Mouse (Mus musculus): ENCODE measurements around the gene Gm10644. TPM values are rescaled to one million over a fixed set of nuclear protein-coding genes. Genes with fewer than 3 reads are reported as not detected.

The Gm10644 gene
- total RNA-seq, 4 experiments from 2014 or later: 0.26 to 0.76 (median 0.34) TPM

- no peak for DNase-seq (ENCODE audit: low spot score in 2 of 2)
Observed at GRCm38 (mm10) chr8:83980845-83981244, 25.8 kb upstream of the Gm10644 start.

- no peak for DNase-seq (ENCODE audit: low spot score in 2 of 2)
Observed at GRCm38 (mm10) chr8:83980250-83980649, 25.2 kb upstream of the Gm10644 start.

GRCm38 (mm10) chr8:83978200-83978599, 23.2 kb upstream of the Gm10644 start:
- no peak for DNase-seq (ENCODE audit: low spot score in 2 of 2)

DNA sequence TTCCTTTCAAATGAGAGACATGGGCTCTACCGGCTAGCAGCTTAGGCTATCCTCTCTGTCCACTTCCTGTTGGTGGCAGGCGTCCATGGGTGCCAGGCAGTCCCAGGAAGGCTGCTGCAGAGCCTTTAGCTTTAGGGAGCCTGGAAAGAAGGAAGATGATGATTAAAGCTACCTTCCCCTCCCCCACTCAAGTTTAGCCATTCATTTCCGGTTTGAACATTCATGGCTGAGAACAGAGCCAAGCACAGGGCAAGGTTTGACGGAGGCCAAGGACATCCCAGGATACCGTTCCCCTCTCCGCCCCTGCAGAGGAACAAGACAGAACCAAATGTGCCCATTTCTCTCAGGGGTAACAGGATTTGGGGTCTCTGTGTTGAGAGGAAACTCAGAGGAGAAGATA, 22.6 kb upstream of the Gm10644 start:
- no peak for DNase-seq (ENCODE audit: low spot score in 2 of 2)

DNA sequence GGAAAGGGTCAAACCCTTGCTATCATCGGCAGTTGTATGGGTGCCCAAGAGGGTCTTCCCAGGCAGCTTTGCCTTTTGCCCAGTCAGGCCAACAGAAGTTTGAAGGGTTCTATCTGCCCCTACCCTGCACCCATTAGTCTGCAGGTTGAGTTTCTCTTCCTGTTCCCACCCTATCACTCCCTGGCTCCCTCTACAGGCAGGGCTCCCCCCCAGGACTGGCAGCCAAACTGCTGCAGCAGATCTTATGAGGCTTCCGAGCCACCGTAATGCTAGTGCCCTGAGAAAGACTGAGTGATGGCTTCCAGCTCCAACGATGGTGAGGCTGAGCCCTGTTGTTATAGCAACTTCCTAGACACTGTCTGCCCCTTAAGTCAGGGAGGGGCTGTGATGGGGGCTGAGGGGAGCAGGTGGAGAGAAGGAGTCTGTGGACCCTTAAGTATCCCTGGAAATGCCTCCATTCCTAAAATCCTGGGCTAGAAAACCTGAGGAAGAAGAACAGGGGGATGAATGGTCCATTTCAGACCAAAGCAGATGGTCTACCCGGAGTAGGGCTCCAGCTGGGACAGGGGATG, 21.9 kb upstream of the Gm10644 start:
- no peak for DNase-seq (ENCODE audit: low spot score in 2 of 2)

GRCm38 (mm10) chr8:83976101-83976630, 21.2 kb upstream of the Gm10644 start:
- DNase-seq (ENCODE audit: low spot score in 2 of 2): no peak

DNA sequence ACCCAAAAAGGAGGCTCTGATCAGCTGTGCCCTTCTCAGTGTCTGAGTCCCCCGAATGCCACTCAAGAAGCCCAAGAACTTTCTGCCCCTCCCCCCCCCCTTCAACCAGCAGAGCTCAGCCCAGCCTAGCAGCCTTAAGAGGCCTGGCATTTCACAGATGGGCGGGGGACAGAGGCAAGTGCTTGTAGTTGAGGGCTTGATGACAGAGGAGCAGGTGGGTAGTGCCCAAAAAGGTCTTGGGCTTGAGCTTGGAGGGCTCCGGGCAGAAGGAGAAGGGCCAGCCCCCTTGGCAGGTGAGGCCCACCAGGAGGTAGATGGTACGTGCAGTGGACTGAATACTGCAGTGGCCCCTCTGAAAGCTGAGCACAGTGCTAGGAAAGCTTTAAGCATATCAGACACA, 19.5 kb upstream of the Gm10644 start:
- no peak for DNase-seq (ENCODE audit: low spot score in 2 of 2)

DNA sequence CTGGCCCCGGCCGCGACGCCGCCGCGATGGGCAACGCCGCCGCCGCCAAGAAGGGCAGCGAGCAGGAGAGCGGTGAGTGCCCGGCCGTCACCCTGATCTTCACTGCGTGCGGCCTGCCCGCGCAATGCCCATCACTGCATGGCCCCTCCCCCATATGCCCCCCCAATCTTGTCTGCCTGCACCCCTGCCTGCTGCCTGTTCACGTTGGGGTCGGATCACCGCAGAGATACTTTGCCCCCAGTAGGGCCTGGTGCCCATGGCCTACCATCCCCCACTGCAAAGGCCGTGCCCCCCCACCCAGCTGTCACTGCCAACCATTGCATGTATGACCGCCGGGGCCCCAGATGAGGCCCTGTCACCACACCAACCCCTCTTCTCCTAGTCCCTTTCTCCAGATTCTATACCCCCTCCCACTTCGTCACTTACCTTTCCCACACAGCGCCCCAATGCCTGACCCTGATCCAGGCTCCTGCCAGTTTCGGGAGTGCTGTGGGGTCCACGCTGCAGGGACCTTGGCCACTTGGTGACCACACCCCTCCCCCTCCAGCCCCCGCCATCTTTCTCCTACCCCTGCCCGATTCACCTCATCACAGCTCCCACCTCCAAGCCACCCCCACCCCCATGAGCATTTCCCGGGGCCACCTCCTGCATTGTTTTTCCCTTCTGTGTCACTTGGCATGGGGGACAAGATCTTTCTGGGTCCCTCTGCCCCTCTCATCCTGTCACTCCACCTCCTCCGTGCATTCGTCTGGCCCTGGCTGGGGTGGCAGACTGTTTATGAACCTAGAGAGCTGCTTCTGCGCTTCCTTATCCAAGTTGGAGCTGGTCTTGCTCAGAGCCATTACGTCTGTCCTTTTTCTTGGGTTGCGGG, 18.4 kb upstream of the Gm10644 start:
- no peak for DNase-seq (ENCODE audit: low spot score in 2 of 2)

- DNase-seq (ENCODE audit: low spot score in 2 of 2): peak; percentile 96 to 100
Observed at GRCm38 (mm10) chr8:83972150-83973120, 17.4 kb upstream of the Gm10644 start, which contains the start of gene Prkaca. Gene Prkaca, plus strand, starts transcription at chr8:83972993.

DNA sequence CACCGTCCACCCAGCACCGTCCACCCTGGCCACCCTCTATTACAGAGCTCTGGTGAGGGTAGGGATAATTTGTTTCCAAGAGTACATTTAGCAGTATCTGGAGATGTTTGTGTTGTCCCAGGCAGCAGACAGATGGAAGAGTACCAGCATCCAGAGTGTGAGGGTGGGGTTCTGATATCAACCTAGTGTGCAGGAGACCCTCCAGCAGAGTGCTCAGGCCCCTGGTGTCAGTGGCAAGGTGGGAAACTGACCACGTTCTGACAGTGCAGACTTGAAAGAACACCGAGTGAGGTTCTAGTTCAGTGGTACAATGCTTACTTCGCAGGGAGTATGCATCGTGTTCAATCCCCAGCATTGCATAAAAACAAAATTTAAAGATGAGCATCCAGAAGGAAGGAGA, 16.7 kb upstream of the Gm10644 start:
- DNase-seq (ENCODE audit: low spot score in 2 of 2): no peak

DNA sequence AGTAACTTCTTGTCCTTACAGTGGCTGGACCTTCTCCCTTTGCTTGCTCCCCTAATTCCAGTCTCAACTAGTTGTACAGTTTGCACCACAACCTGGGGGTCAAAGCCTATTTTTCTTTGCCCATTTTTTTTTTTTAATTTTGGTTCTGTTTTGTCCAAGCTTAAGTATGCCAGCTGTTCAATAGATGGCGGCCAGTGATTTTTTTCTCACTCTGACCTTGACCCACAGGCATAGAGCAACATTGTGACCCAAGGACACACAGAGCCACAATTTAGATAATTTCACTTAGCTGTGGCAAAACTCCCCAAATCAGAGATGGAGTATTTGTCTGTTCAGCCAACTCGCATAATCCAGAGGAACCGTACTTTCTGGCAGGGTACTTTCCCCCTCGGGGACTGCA, 16.1 kb upstream of the Gm10644 start:
- DNase-seq (ENCODE audit: low spot score in 2 of 2): no peak

GRCm38 (mm10) chr8:83967701-83968100, 12.7 kb upstream of the Gm10644 start:
- no peak for DNase-seq (ENCODE audit: low spot score in 2 of 2)

DNA sequence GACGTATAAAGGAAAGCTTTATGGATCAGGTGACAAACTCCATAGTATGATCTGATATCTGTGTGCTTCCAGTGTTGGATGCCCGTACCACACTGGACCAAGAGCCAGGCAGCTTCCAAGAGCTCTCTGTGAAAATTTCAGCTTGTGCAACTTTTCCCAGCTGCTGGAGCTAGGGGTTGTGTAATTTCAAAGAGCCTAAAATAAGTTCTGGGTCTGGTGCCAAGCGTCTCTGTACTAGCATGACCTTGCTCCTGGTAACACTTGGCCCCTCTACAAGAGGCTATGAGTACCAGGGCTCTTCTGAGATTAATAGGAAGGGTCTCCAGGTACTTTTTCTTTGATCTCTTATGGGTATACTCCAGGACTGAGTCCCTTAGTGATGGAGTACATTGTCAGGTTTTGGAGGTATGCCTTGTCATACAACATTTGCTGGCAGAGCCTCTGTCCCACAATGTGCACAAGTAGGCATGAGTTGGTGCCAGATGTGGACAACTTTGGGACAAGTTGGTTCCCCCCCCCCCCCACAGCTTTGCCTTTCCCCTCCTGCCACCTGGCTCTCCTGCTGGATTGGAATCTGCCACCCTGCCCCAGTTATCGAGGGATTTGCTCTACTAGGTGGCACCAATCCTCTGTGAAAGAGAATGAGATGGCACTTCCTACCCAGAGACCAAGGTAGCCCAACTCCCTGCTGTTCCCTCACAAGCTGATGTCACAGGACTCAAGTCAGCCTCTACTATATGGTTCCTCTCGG, 9.2 kb upstream of the Gm10644 start:
- DNase-seq (ENCODE audit: low spot score in 2 of 2): no peak

- DNase-seq (ENCODE audit: low spot score in 2 of 2): no peak
Observed at GRCm38 (mm10) chr8:83956789-83957188, 1.8 kb upstream of the Gm10644 start.

DNA sequence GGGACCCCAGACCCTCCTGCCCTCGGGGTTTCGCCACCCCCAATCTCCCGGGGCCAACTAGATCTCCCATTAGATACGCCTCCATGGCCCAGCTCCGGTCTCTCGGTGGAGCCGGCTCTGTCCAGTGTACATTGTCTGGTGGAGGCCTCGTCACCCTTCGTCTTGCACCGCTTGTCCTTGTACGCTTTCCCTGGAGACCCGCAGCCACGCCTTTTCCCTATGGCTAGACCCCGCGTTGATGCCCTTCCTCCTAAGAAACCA, 883 bp upstream of the Gm10644 start:
- no peak for DNase-seq (ENCODE audit: low spot score in 2 of 2)

DNA sequence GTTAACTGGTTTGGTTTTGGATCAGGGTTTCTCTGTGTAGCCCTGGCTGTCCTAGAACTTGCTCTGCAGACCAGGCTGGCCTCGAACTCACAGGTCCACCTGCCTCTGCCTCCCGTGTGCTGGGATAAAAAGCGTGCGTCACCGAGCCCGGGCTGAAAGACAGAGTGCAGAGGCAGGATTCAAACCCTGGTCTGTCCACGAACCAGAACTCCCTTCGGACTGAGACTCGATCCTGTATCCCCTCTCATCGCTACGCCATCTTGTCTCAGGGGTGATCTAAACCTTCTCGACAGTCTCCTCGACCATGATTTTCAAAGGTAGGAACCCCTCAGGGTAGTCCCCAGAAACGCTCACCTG, 278 bp downstream of the Gm10644 start:
- no peak for DNase-seq (ENCODE audit: low spot score in 2 of 2)

- DNase-seq (ENCODE audit: low spot score in 2 of 2): no peak
Observed at GRCm38 (mm10) chr8:83945540-83945939, 9.5 kb downstream of the Gm10644 start.

GRCm38 (mm10) chr8:83942446-83942845, 12.6 kb downstream of the Gm10644 start:
- no peak for DNase-seq (ENCODE audit: low spot score in 2 of 2)

DNA sequence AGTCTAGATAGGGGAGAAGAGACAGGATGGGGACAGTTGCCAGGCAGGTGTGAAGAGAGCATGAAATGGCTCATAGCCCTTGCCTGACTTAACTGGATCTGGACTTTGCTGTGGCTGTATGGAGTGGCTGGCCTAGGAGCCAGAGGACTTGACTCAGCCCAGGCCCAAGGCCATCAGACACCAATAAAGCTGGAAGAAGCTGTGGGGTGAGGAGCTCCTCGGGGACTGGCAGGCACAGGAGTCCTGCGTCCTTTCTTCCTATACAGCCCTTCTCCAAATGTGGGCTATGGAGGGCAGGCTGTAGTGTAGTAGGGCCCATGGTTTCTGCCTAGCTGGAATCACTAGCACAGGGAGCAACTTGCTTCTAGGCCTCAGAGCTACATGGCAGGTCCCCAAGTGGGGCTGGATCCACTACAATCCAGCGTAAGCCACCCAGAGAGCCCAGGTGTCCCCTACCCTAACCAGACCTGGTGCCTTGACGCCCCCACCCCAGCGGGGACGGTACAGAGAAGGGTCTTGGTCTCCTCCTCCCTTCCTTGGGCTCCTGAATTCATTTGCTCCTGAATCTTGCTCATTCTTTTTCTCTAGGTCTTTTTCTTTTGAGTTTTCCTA, 13.8 kb downstream of the Gm10644 start:
- peak in 1 of 2 experiments; percentile 5 for DNase-seq (ENCODE audit: low spot score in 2 of 2)

GRCm38 (mm10) chr8:83938330-83938729, 16.7 kb downstream of the Gm10644 start:
- DNase-seq (ENCODE audit: low spot score in 2 of 2): no peak

DNA sequence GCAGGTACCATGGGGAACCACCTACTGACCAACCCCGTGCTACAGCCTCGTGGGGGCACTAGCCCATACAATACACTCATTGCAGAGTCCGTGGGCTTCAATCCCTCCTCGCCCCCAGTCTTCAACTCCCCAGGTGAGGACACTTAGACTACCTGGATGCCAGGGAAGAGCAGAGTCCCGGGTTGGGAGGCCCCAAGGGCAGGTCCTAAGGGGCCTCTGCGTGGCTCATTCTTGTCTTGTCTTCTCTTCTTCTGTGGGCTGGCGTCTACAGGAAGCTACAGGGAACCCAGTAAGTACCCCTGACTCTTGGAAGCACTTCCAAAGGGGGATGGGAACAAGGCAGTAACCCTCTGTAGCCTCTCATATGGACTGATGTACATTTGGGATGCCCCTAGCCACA, 17.4 kb downstream of the Gm10644 start:
- DNase-seq (ENCODE audit: low spot score in 2 of 2): no peak
